8 mouse cellular contexts compared by ENCODE assay signal in genomic region chr12:105025947-105026586, GRCm38 (mm10). TPM values are rescaled to one million over a fixed set of nuclear protein-coding genes. Genes with fewer than 3 reads are reported as not detected.
DNase-seq lines count a peak whose midpoint lies in the region; ATAC-seq and TF ChIP-seq lines count a peak whose summit lies in the region.

No protein-coding gene starts in this region.

- TF ChIP-seq RAD21 in MEL (IDR thresholded peaks at IDR 0.05; ENCODE audit: low read depth, low read length), result no peak

- H3K27ac ChIP-seq in MEL (ENCODE audit: control insufficient read depth, low read depth, low read length), result peak overlapping the region; percentile 94
- H3K27ac ChIP-seq in embryonic facial prominence, embryonic 10.5 days (replicated peaks), result no peak overlapping the region
- H3K27ac ChIP-seq in thymus, adult 2 months (ENCODE audit: control insufficient read depth, insufficient read depth, low read length), result no peak overlapping the region

- H3K36me3 ChIP-seq in megakaryocyte, embryonic 14.5 days (replicated peaks; ENCODE audit: low read length), result peaks cover 37% of the 10 kb centered on the region
- H3K36me3 ChIP-seq in MEL (ENCODE audit: control insufficient read depth in 1 of 2, insufficient read depth in 2 of 2, low read length in 2 of 2), result peaks cover 0 to 35% of the 10 kb centered on the region in 2 experiments; a peak in 3 of 4 replicates
- peaks cover 71% of the 10 kb centered on the region for H3K36me3 ChIP-seq in erythroblast, embryonic 14.5 days (ENCODE audit: control insufficient read depth)
- peaks cover 29% of the 10 kb centered on the region for H3K36me3 ChIP-seq in embryonic facial prominence, embryonic 10.5 days (replicated peaks)
- no peaks in the 10 kb centered on the region for H3K36me3 ChIP-seq in thymus, adult 2 months (ENCODE audit: control insufficient read depth, insufficient read depth, low read length)

- no peak for ATAC-seq in megakaryocyte, adult 5-6 weeks (ENCODE audit: poor library complexity, severe bottlenecking)
- peak; percentile 10 for ATAC-seq in megakaryocyte progenitor cell, adult 5-6 weeks (replicated peaks; ENCODE audit: poor library complexity)

- peaks cover 18% of the 10 kb centered on the region for H3K79me2 ChIP-seq in MEL (ENCODE audit: control insufficient read depth, insufficient read depth, low read length, poor library complexity)

- H3K9me3 ChIP-seq in megakaryocyte, embryonic 14.5 days, result peaks cover 11% of the 10 kb centered on the region
- no peaks in the 10 kb centered on the region for H3K9me3 ChIP-seq in MEL (replicated peaks; ENCODE audit: insufficient read depth, low read length)
- peaks cover 27% of the 10 kb centered on the region for H3K9me3 ChIP-seq in erythroblast, embryonic 14.5 days (ENCODE audit: control insufficient read depth, low read length)
- H3K9me3 ChIP-seq in embryonic facial prominence, embryonic 10.5 days, result peaks cover 15% of the 10 kb centered on the region

- peak; percentile 41 to 64 for TF ChIP-seq EP300 in MEL (IDR thresholded peaks at IDR 0.05; ENCODE audit: low read depth in 1 of 2, low read length in 2 of 2)

- peak overlapping the region; percentile 78 for H3K4me3 ChIP-seq in megakaryocyte, embryonic 14.5 days (replicated peaks)
- H3K4me3 ChIP-seq in MEL (ENCODE audit: control insufficient read depth in 1 of 2, insufficient read depth in 1 of 2, low read depth in 2 of 2, low read length in 2 of 2), result peak overlapping the region; percentile 10 to 11; a peak in 3 of 4 replicates
- peak overlapping the region; percentile 47 for H3K4me3 ChIP-seq in erythroblast, embryonic 14.5 days (replicated peaks)
- H3K4me3 ChIP-seq in embryonic facial prominence, embryonic 10.5 days, result no peak overlapping the region
- no peak overlapping the region for H3K4me3 ChIP-seq in thymus, adult 2 months (ENCODE audit: control insufficient read depth, insufficient read depth, low read length)

- TF ChIP-seq CTCF in MEL (IDR thresholded peaks at IDR 0.05 in 2 of 3, conservative IDR thresholded peaks at IDR 0.05 in 1 of 3; ENCODE audit: control insufficient read depth in 1 of 3, insufficient read depth in 1 of 3, low read depth in 2 of 3, low read length in 3 of 3, poor library complexity in 1 of 3, severe bottlenecking in 1 of 3), result peak; percentile 45 to 47 (median 46)
- TF ChIP-seq CTCF in thymus, adult 2 months (IDR thresholded peaks at IDR 0.05; ENCODE audit: borderline replicate concordance, control insufficient read depth, extremely low read depth, insufficient read depth, low read length, poor library complexity), result no peak

- peak overlapping the region; percentile 52 for H3K9ac ChIP-seq in MEL (ENCODE audit: control insufficient read depth, low read depth, low read length, poor library complexity, severe bottlenecking)

- peak; percentile 88 for DNase-seq in MEL (ENCODE audit: low read depth, low spot score)
- no peak for DNase-seq in embryonic facial prominence, embryonic 10.5 days (ENCODE audit: low spot score)
- DNase-seq in lung, postnatal 14 days, result no peak
- no peak for DNase-seq in thymus, adult 2 months

- peak in 1 of 2 experiments; percentile 50; a peak in 2 of 4 replicates for TF ChIP-seq POLR2A in MEL (IDR thresholded peaks at IDR 0.05; ENCODE audit: control insufficient read depth in 1 of 2, insufficient read depth in 1 of 2, low read depth in 1 of 2, low read length in 2 of 2, poor library complexity in 1 of 2)
- TF ChIP-seq POLR2A in thymus, adult 2 months (IDR thresholded peaks at IDR 0.05; ENCODE audit: control insufficient read depth, extremely low read depth, insufficient read depth, low read length, poor library complexity), result no peak

- no peaks in the 10 kb centered on the region for H3K27me3 ChIP-seq in megakaryocyte, embryonic 14.5 days (replicated peaks)
- H3K27me3 ChIP-seq in MEL (ENCODE audit: control insufficient read depth in 1 of 2, insufficient read depth in 2 of 2, low read length in 2 of 2), result no peaks in the 10 kb centered on the region
- H3K27me3 ChIP-seq in erythroblast, embryonic 14.5 days (ENCODE audit: control insufficient read depth), result peaks cover 10% of the 10 kb centered on the region; the same call in 1 of the 2 replicates
- no peaks in the 10 kb centered on the region for H3K27me3 ChIP-seq in embryonic facial prominence, embryonic 10.5 days (replicated peaks; ENCODE audit: low read depth, poor library complexity, severe bottlenecking)
- H3K27me3 ChIP-seq in thymus, adult 2 months (ENCODE audit: control insufficient read depth, insufficient read depth, low read length), result no peaks in the 10 kb centered on the region

- H3K4me1 ChIP-seq in megakaryocyte, embryonic 14.5 days, result peaks cover 96% of the 10 kb centered on the region
- H3K4me1 ChIP-seq in MEL (ENCODE audit: control insufficient read depth in 1 of 2, insufficient read depth in 2 of 2, low read length in 2 of 2), result peaks cover 0 to 46% of the 10 kb centered on the region in 2 experiments; a peak in 3 of 4 replicates
- peaks cover 93% of the 10 kb centered on the region for H3K4me1 ChIP-seq in erythroblast, embryonic 14.5 days (ENCODE audit: control insufficient read depth)
- H3K4me1 ChIP-seq in embryonic facial prominence, embryonic 10.5 days, result peaks cover 14% of the 10 kb centered on the region
- peaks cover 26% of the 10 kb centered on the region for H3K4me1 ChIP-seq in thymus, adult 2 months (replicated peaks; ENCODE audit: control insufficient read depth, insufficient read depth, low read length)

- WGBS in embryonic facial prominence, embryonic 10.5 days, result 66% methylated on average over 10 of the region's 10 CpGs
- 73% methylated on average over 10 of the region's 10 CpGs for WGBS in thymus, adult 2 months

TF ChIP-seq in MEL, 35 proteins besides CTCF, POLR2A, EP300 and RAD21 (continues in another document):
- TF ChIP-seq ZNF384 (IDR thresholded peaks at IDR 0.05; ENCODE audit: low read depth, low read length) (peak; percentile 75), MAZ (IDR thresholded peaks at IDR 0.05; ENCODE audit: low read depth, low read length) (no peak; the same call in 1 of the 2 replicates), TAL1 (IDR thresholded peaks at IDR 0.05; ENCODE audit: low read length) (peak; percentile 12; the same call in 1 of the 2 replicates), MAX (IDR thresholded peaks at IDR 0.05; ENCODE audit: low read length) (peak; percentile 97), USF1 (IDR thresholded peaks at IDR 0.05; ENCODE audit: low read depth, low read length) (peak; percentile 89), HCFC1 (IDR thresholded peaks at IDR 0.05; ENCODE audit: low read depth, low read length) (peak; percentile 24), SIN3A (IDR thresholded peaks at IDR 0.05; ENCODE audit: low read length) (peak; percentile 80; the same call in 1 of the 2 replicates), NELFE (IDR thresholded peaks at IDR 0.05; ENCODE audit: low read depth, low read length) (0 out of 2 replicates have a peak, but pooled peaks have one; percentile 27), CHD1 (IDR thresholded peaks at IDR 0.05; ENCODE audit: low read depth, low read length) (peak; percentile 57; the same call in 1 of the 2 replicates), USF2 (IDR thresholded peaks at IDR 0.05; ENCODE audit: borderline replicate concordance in 1 of 2, insufficient read depth in 1 of 2, low read depth in 1 of 2, low read length in 2 of 2) (no peak), TBP (IDR thresholded peaks at IDR 0.05; ENCODE audit: low read depth, low read length) (no peak; the same call in 1 of the 2 replicates), MYC (IDR thresholded peaks at IDR 0.05; ENCODE audit: low read depth, low read length) (peak; percentile 94), SMC3 (IDR thresholded peaks at IDR 0.05; ENCODE audit: low read depth, low read length) (peak; percentile 12; the same call in 1 of the 2 replicates), ETS1 (IDR thresholded peaks at IDR 0.05; ENCODE audit: low read depth, low read length) (peak; percentile 92), MAFK (IDR thresholded peaks at IDR 0.05; ENCODE audit: borderline replicate concordance, low read depth, low read length) (peak; percentile 96), MEF2A (IDR thresholded peaks at IDR 0.05; ENCODE audit: extremely low read depth, insufficient replicate concordance, low read depth, low read length, poor library complexity, severe bottlenecking) (no peak), ZMIZ1 (IDR thresholded peaks at IDR 0.05; ENCODE audit: low read depth, low read length) (no peak), BHLHE40 (IDR thresholded peaks at IDR 0.05; ENCODE audit: borderline replicate concordance, low read depth, low read length) (peak; percentile 88; the same call in 1 of the 2 replicates), GATA1 (IDR thresholded peaks at IDR 0.05; ENCODE audit: low read depth, low read length) (peak; percentile 53; the same call in 1 of the 2 replicates)

RNA-seq across cellular contexts. Expression of gene Glrx5, which starts 6.4 kb away (rescaled TPM):
- polyA plus RNA-seq in megakaryocyte, embryonic 14.5 days (2012; ENCODE audit: insufficient read depth, low replicate concordance), result 46.1 and 131 TPM in 2 replicates
- 24.8 and 35.1 TPM in 2 replicates for total RNA-seq in megakaryocyte, adult 5-6 weeks (2015)
- 10.0 and 10.7 TPM in 2 replicates for total RNA-seq in megakaryocyte, adult 5-6 weeks (2017)
- 95.8 and 108 TPM in 2 replicates for total RNA-seq in MEL (2012; rRNA removed)
- polyA plus RNA-seq in MEL (2012; ENCODE audit: insufficient read depth in 1 of 2, insufficient read length in 2 of 2, low read depth in 1 of 2, low replicate concordance in 2 of 2, missing spikeins in 1 of 2), result 100 to 1,000 TPM in 1 of 2 experiments, not detected in 1; 291 TPM
- 218 and 245 TPM in 2 replicates for polyA plus RNA-seq in erythroblast, embryonic 14.5 days (2012)
- 58.1 and 65.3 TPM in 2 replicates for total RNA-seq in megakaryocyte progenitor cell, adult 5-6 weeks (2015)
- total RNA-seq in megakaryocyte progenitor cell, adult 5-6 weeks (2017), result 26.9 and 30.1 TPM in 2 replicates
- 218 and 234 TPM in 2 replicates for polyA plus RNA-seq in embryonic facial prominence, embryonic 10.5 days (2016; fragmentation: Nextera tagmentation; extraction: Ambion mirVana)
- polyA plus RNA-seq in thymus, adult 2 months (2012; rRNA removed), result 66.6 and 68.4 TPM in 2 replicates

RNA-seq across cellular contexts. Expression of gene Syne3, which starts 16.5 kb away (rescaled TPM):
- 4.2 and 6.8 TPM in 2 replicates for polyA plus RNA-seq in megakaryocyte, embryonic 14.5 days (2012; ENCODE audit: insufficient read depth, low replicate concordance)
- total RNA-seq in megakaryocyte, adult 5-6 weeks (2015), result 14.1 and 17.8 TPM in 2 replicates
- total RNA-seq in megakaryocyte, adult 5-6 weeks (2017), result 26.9 and 28.4 TPM in 2 replicates
- total RNA-seq in MEL (2012; rRNA removed), result 4.9 and 7.9 TPM in 2 replicates
- 10 to 100 TPM in 1 of 2 experiments, not detected in 1; 10.7 TPM for polyA plus RNA-seq in MEL (2012; ENCODE audit: insufficient read depth in 1 of 2, insufficient read length in 2 of 2, low read depth in 1 of 2, low replicate concordance in 2 of 2, missing spikeins in 1 of 2)
- polyA plus RNA-seq in erythroblast, embryonic 14.5 days (2012), result 1.2 and 1.3 TPM in 2 replicates
- 10.1 and 13.1 TPM in 2 replicates for total RNA-seq in megakaryocyte progenitor cell, adult 5-6 weeks (2015)
- total RNA-seq in megakaryocyte progenitor cell, adult 5-6 weeks (2017), result 19.5 and 21.1 TPM in 2 replicates
- 0.24 and 0.26 TPM in 2 replicates for polyA plus RNA-seq in embryonic facial prominence, embryonic 10.5 days (2016; fragmentation: Nextera tagmentation; extraction: Ambion mirVana)
- polyA plus RNA-seq in thymus, adult 2 months (2012; rRNA removed), result 16.4 and 20.1 TPM in 2 replicates

Comparison
In these comparisons a context has a peak if more than half of its experiments do, and no peak if none do; other contexts are left out.
1. H3K4me3 ChIP-seq: peak in megakaryocyte, embryonic 14.5 days (single experiment), MEL (2 of 2) and erythroblast, embryonic 14.5 days (single experiment); none in embryonic facial prominence, embryonic 10.5 days (single experiment) and thymus, adult 2 months (single experiment).